Mouse (Mus musculus) stomach, embryonic 15.5 days (tissue): ENCODE data around the gene Rbm5. TPM values are rescaled to one million over a fixed set of nuclear protein-coding genes. Genes with fewer than 3 reads are reported as not detected.

Experiments used
- ATAC-seq: fragments of 200-750 bp; cut with Nextera tagmentation; 2 replicates; pipeline ENCODE4 v1.8.0; 2017; ENCODE audit warnings: low read depth, moderate number of reproducible peaks, moderate TSS enrichment; ENCODE audit not compliant: insufficient read depth, low FRiP score
- H3K27ac ChIP-seq: fragments of 300-500 bp; sonication (generic); 2 replicates; pipeline ENCODE4 v1.5.1; 2015; ENCODE audit warnings: mild to moderate bottlenecking, inconsistent platforms
- H3K27me3 ChIP-seq: fragments of 300-500 bp; sonication (generic); replicated peaks from 2 replicates; pipeline ENCODE4 v1.6.1; 2015; ENCODE audit warnings: inconsistent platforms
- H3K36me3 ChIP-seq: fragments of 300-500 bp; sonication (generic); 2 replicates; pipeline ENCODE4 v1.6.1; 2015; ENCODE audit warnings: inconsistent platforms
- H3K4me1 ChIP-seq: fragments of 300-500 bp; sonication (generic); 2 replicates; pipeline ENCODE4 v1.6.1; 2015; ENCODE audit warnings: inconsistent platforms
- H3K4me2 ChIP-seq: fragments of 300-500 bp; sonication (generic); 2 replicates; pipeline ENCODE4 v1.6.1; 2015; ENCODE audit warnings: mild to moderate bottlenecking, inconsistent platforms
- H3K4me3 ChIP-seq: fragments of 300-500 bp; sonication (generic); replicated peaks from 2 replicates; pipeline ENCODE4 v1.5.1; 2015; ENCODE audit warnings: inconsistent platforms
- H3K9ac ChIP-seq: fragments of 300-500 bp; sonication (generic); 2 replicates; pipeline ENCODE4 v1.6.1; 2015; ENCODE audit warnings: inconsistent platforms
- H3K9me3 ChIP-seq: fragments of 300-500 bp; sonication (generic); 2 replicates; pipeline ENCODE4 v1.6.1; 2016; ENCODE audit warnings: inconsistent platforms
- WGBS: fragments of 180-500 bp; shearing (Covaris S2); methylation state at CpG from one replicate; pipeline ENCODE4 v1.1.7; 2015; 5-methylcytosine and 5-hydroxymethylcytosine counted together
- polyA plus RNA-seq: library from polyadenylated mRNA; unstranded; fragments of >200 nt; fragmentation: Nextera tagmentation; extraction: Ambion mirVana; gene quantifications from 2 replicates; pipeline ENCODE4 v1.2.1, GENCODE M21; 2015

The Rbm5 gene
- polyA plus RNA-seq, 1 experiment from 2014 or later = 185 TPM

- no peak overlapping the region for H3K4me3 ChIP-seq
- 89% methylated on average over 5 of the region's 5 CpGs for WGBS
- no peaks in the 10 kb centered on the region for H3K9me3 ChIP-seq
- no peak for ATAC-seq
- H3K9ac ChIP-seq = no peak overlapping the region
- no peak overlapping the region for H3K4me2 ChIP-seq
- no peaks in the 10 kb centered on the region for H3K4me1 ChIP-seq
- H3K27me3 ChIP-seq = no peaks in the 10 kb centered on the region
- no peak overlapping the region for H3K27ac ChIP-seq
- peaks cover 83% of the 10 kb centered on the region for H3K36me3 ChIP-seq
Observed at GRCm38 (mm10) chr9:107750378-107750777, 20.4 kb downstream of the Rbm5 start.

- no peaks in the 10 kb centered on the region for H3K4me1 ChIP-seq
- H3K4me2 ChIP-seq = no peak overlapping the region
- no peak for ATAC-seq
- H3K9me3 ChIP-seq = no peaks in the 10 kb centered on the region
- H3K27me3 ChIP-seq = no peaks in the 10 kb centered on the region
- peaks cover 89% of the 10 kb centered on the region for H3K36me3 ChIP-seq
- H3K4me3 ChIP-seq = no peak overlapping the region
- no peak overlapping the region for H3K9ac ChIP-seq
- 94% methylated on average over 3 of the region's 3 CpGs for WGBS
- H3K27ac ChIP-seq = no peak overlapping the region
Observed at GRCm38 (mm10) chr9:107748063-107748462, 22.7 kb downstream of the Rbm5 start.

- Histone ChIP-seq H3K27ac (no peak overlapping the region), H3K4me2 (no peak overlapping the region), H3K4me3 (no peak overlapping the region), H3K27me3 (no peaks in the 10 kb centered on the region), H3K4me1 (no peaks in the 10 kb centered on the region), H3K36me3 (peaks cover 91% of the 10 kb centered on the region), H3K9me3 (no peaks in the 10 kb centered on the region), H3K9ac (no peak overlapping the region)
- no peak for ATAC-seq
- 92% methylated on average over 1 of the region's 1 CpGs for WGBS
Observed at GRCm38 (mm10) chr9:107747310-107747709, 23.5 kb downstream of the Rbm5 start.

- no peak overlapping the region for H3K9ac ChIP-seq
- H3K27ac ChIP-seq = no peak overlapping the region
- no peaks in the 10 kb centered on the region for H3K9me3 ChIP-seq
- no peak overlapping the region for H3K4me2 ChIP-seq
- H3K4me3 ChIP-seq = no peak overlapping the region
- no peaks in the 10 kb centered on the region for H3K27me3 ChIP-seq
- no peaks in the 10 kb centered on the region for H3K4me1 ChIP-seq
- 90% methylated on average over 3 of the region's 3 CpGs for WGBS
- peaks cover 91% of the 10 kb centered on the region for H3K36me3 ChIP-seq
- ATAC-seq = no peak
Observed at GRCm38 (mm10) chr9:107746679-107747078, 24.1 kb downstream of the Rbm5 start.

GRCm38 (mm10) chr9:107744061-107744460 lies 26.7 kb downstream of the Rbm5 start:
- Histone ChIP-seq H3K9me3 (no peaks in the 10 kb centered on the region), H3K4me3 (no peak overlapping the region), H3K27ac (no peak overlapping the region), H3K36me3 (peaks cover 89% of the 10 kb centered on the region), H3K4me1 (no peaks in the 10 kb centered on the region), H3K9ac (no peak overlapping the region), H3K4me2 (no peak overlapping the region), H3K27me3 (no peaks in the 10 kb centered on the region)
- 86% methylated on average over 6 of the region's 6 CpGs for WGBS
- no peak for ATAC-seq

GRCm38 (mm10) chr9:107738841-107739202 lies 32.0 kb downstream of the Rbm5 start:
- Histone ChIP-seq H3K9me3 (no peaks in the 10 kb centered on the region), H3K9ac (no peak overlapping the region), H3K27ac (no peak overlapping the region), H3K4me2 (no peak overlapping the region), H3K27me3 (no peaks in the 10 kb centered on the region), H3K36me3 (peaks cover 44% of the 10 kb centered on the region), H3K4me1 (peaks cover 35% of the 10 kb centered on the region), H3K4me3 (no peak overlapping the region)
- 0 out of 2 replicates have a peak, but pooled peaks have one; percentile 8 for ATAC-seq
- 52% methylated on average over 4 of the region's 4 CpGs for WGBS

- H3K27me3 ChIP-seq = no peaks in the 10 kb centered on the region
- peaks cover 35% of the 10 kb centered on the region for H3K4me1 ChIP-seq
- peak overlapping the region; percentile 38; the same call in 1 of the 2 replicates for H3K27ac ChIP-seq
- H3K36me3 ChIP-seq = peaks cover 38% of the 10 kb centered on the region
- H3K9ac ChIP-seq = no peak overlapping the region
- H3K9me3 ChIP-seq = no peaks in the 10 kb centered on the region
- WGBS = 20% methylated on average over 7 of the region's 7 CpGs
- no peak overlapping the region for H3K4me2 ChIP-seq
- H3K4me3 ChIP-seq = no peak overlapping the region
- peak; percentile 37 for ATAC-seq
Observed at GRCm38 (mm10) chr9:107738020-107738840, 32.6 kb downstream of the Rbm5 start.

- Histone ChIP-seq H3K27ac (no peak overlapping the region), H3K27me3 (no peaks in the 10 kb centered on the region), H3K9me3 (no peaks in the 10 kb centered on the region), H3K4me3 (no peak overlapping the region), H3K9ac (no peak overlapping the region), H3K4me1 (peaks cover 35% of the 10 kb centered on the region), H3K4me2 (peak overlapping the region; percentile 39), H3K36me3 (peaks cover 17% of the 10 kb centered on the region)
- ATAC-seq = no peak
- WGBS = under 1% methylated on average over 7 of the region's 7 CpGs
Observed at GRCm38 (mm10) chr9:107736185-107736485, 34.7 kb downstream of the Rbm5 start.

GRCm38 (mm10) chr9:107735356-107736184 lies 35.2 kb downstream of the Rbm5 start:
- peaks cover 35% of the 10 kb centered on the region for H3K4me1 ChIP-seq
- no peaks in the 10 kb centered on the region for H3K27me3 ChIP-seq
- WGBS = 12% methylated on average over 17 of the region's 17 CpGs
- peak overlapping the region; percentile 39 for H3K4me2 ChIP-seq
- ATAC-seq = no peak
- H3K9ac ChIP-seq = no peak overlapping the region
- H3K9me3 ChIP-seq = no peaks in the 10 kb centered on the region
- H3K36me3 ChIP-seq = peaks cover 12% of the 10 kb centered on the region
- H3K4me3 ChIP-seq = no peak overlapping the region
- peak overlapping the region; percentile 37; the same call in 1 of the 2 replicates for H3K27ac ChIP-seq

- Histone ChIP-seq H3K9me3 (no peaks in the 10 kb centered on the region), H3K4me1 (peaks cover 35% of the 10 kb centered on the region), H3K4me3 (no peak overlapping the region), H3K36me3 (peaks cover 5% of the 10 kb centered on the region), H3K27me3 (no peaks in the 10 kb centered on the region), H3K4me2 (no peak overlapping the region), H3K9ac (no peak overlapping the region), H3K27ac (peak overlapping the region; percentile 37; the same call in 1 of the 2 replicates)
- no peak for ATAC-seq
- 21% methylated on average over 7 of the region's 7 CpGs for WGBS
Observed at GRCm38 (mm10) chr9:107734567-107734971, 36.2 kb downstream of the Rbm5 start.

GRCm38 (mm10) chr9:107729709-107730108 lies 41.1 kb downstream of the Rbm5 start:
- 43% methylated on average over 3 of the region's 3 CpGs for WGBS
- peaks cover 14% of the 10 kb centered on the region for H3K4me1 ChIP-seq
- H3K9ac ChIP-seq = no peak overlapping the region
- H3K36me3 ChIP-seq = no peaks in the 10 kb centered on the region
- H3K27me3 ChIP-seq = no peaks in the 10 kb centered on the region
- no peak for ATAC-seq
- H3K9me3 ChIP-seq = no peaks in the 10 kb centered on the region
- H3K27ac ChIP-seq = no peak overlapping the region
- H3K4me3 ChIP-seq = no peak overlapping the region
- H3K4me2 ChIP-seq = no peak overlapping the region
